Mouse (Mus musculus) kidney, adult 11 months (tissue): ENCODE measurements at regions not wholly inside any gene's neighbourhood (a gene's known extent, or its start where the extent isn't known, plus 50 kb on each side); places are given as distances from the start of the nearest gene placed in this dataset.

ENCODE experiments used
- DNase-seq: peaks from one replicate; pipeline ENCODE4 v3.0.0; 2022

- DNase-seq: no peak
Observed at GRCm38 (mm10) chr3:103408724-103409123, 129.6 kb downstream of the Trim33 start.

- no peak for DNase-seq
Observed at GRCm38 (mm10) chr3:103412247-103412646, 133.2 kb downstream of the Trim33 start.

- peak; percentile 24 for DNase-seq
Observed at GRCm38 (mm10) chr3:103415051-103415695, 136.1 kb downstream of the Trim33 start.

GRCm38 (mm10) chr3:103416296-103416695 lies 137.2 kb downstream of the Trim33 start:
- no peak for DNase-seq

- no peak for DNase-seq
Observed at GRCm38 (mm10) chr3:103417781-103418180, 138.7 kb downstream of the Trim33 start.

- peak; percentile 67 for DNase-seq
Observed at GRCm38 (mm10) chr3:103419761-103420620, 140.9 kb downstream of the Trim33 start.

GRCm38 (mm10) chr3:103420621-103421274 lies 141.7 kb downstream of the Trim33 start:
- no peak for DNase-seq

- DNase-seq: peak; percentile 40
Observed at GRCm38 (mm10) chr3:103421275-103421621, 142.2 kb downstream of the Trim33 start.

- DNase-seq: no peak
Observed at GRCm38 (mm10) chr3:103422806-103423205, 143.7 kb downstream of the Trim33 start.

GRCm38 (mm10) chr3:103423290-103423689 lies 144.2 kb downstream of the Trim33 start:
- no peak for DNase-seq

GRCm38 (mm10) chr3:103425812-103426430 lies 146.8 kb downstream of the Trim33 start:
- DNase-seq: no peak

- DNase-seq: no peak
Observed at GRCm38 (mm10) chr3:103429227-103429788, 145.7 kb upstream of the Syt6 start.

GRCm38 (mm10) chr3:103430131-103430530 lies 144.9 kb upstream of the Syt6 start:
- no peak for DNase-seq

- no peak for DNase-seq
Observed at GRCm38 (mm10) chr3:103432254-103432653, 142.8 kb upstream of the Syt6 start.

- no peak for DNase-seq
Observed at GRCm38 (mm10) chr3:103436902-103437603, 138.0 kb upstream of the Syt6 start.

GRCm38 (mm10) chr3:103438791-103439354 lies 136.2 kb upstream of the Syt6 start:
- peak; percentile 14 for DNase-seq

GRCm38 (mm10) chr3:103443247-103443646 lies 131.8 kb upstream of the Syt6 start:
- DNase-seq: no peak

GRCm38 (mm10) chr3:103445852-103446251 lies 129.2 kb upstream of the Syt6 start:
- no peak for DNase-seq

- DNase-seq: no peak
Observed at GRCm38 (mm10) chr3:103449851-103450250, 125.2 kb upstream of the Syt6 start.

- no peak for DNase-seq
Observed at GRCm38 (mm10) chr3:103451971-103452370, 123.1 kb upstream of the Syt6 start.

GRCm38 (mm10) chr3:103463760-103464159 lies 111.3 kb upstream of the Syt6 start:
- DNase-seq: no peak

GRCm38 (mm10) chr3:103464181-103464580 lies 110.8 kb upstream of the Syt6 start:
- peak; percentile 8 for DNase-seq
